Mouse (Mus musculus): ENCODE data around the gene Metap2.

DNA sequence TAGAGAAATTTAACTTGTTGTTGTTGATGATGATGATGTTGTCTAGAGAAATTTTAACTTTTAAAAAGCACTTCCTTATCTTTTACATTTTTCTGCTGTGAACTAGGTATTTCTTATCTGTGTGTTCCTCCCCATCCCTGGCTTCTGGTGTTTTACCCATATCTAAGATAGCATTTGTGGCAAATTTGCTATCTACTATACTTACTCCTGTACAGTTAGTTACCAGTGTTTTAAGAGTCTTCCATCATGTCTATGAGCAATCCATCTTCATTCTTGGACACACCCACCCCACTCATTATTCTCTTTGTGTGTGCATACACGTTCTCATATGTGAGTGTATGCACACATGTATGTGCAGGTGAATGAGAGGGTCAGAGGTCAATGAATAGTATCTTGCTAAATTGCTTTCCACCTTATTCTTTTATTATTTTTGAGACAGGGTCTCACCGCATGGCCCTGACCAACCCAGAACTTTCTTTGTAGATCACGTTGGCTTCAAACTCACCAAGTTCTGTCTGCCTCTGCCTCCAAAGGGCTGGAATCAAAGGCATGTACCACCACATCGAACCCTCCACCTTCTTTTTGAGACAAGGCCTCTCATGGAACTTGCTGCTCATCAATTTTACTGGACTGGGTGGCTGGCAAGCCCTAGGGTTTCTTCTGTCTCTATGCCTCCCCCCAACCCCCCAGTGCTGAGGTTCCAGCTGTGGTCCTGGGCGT, 15.4 kb upstream of the Metap2 start:
- no peak for TF ChIP-seq CTCF (IDR thresholded peaks at IDR 0.05)
- no peak for TF ChIP-seq POLR2A (IDR thresholded peaks at IDR 0.05; ENCODE audit: insufficient read depth, low read depth, low read length)
- TF ChIP-seq EP300 (IDR thresholded peaks at IDR 0.05; ENCODE audit: insufficient read depth, low read depth, low read length): no peak

Data from heart, adult 2 months (tissue).